Comparison of ENCODE assay signal across 27 mouse cellular contexts in genomic region chr3:27613011-27613410, GRCm38 (mm10).
DNase-seq lines count a peak whose midpoint lies in the region; ATAC-seq and TF ChIP-seq lines count a peak whose summit lies in the region.
"Had no signal": no experiment of that assay in that cellular context is flagged by ENCODE, and none has a peak within 500 bp of the region (broad histone marks: within the 10 kb centered on the region; RNA-seq: fewer than 3 reads in every experiment).

No protein-coding gene starts in this region.

- TF ChIP-seq CTCF in stomach, postnatal 0 days (IDR thresholded peaks at IDR 0.05; ENCODE audit: low read depth) = no peak

- H3K4me1 ChIP-seq in hindbrain, embryonic 12.5 days = peaks cover 36% of the 10 kb centered on the region
- H3K4me1 ChIP-seq in hindbrain, embryonic 14.5 days (replicated peaks; ENCODE audit: control insufficient read depth, insufficient read depth, low read length) = peaks cover 7% of the 10 kb centered on the region
- H3K4me1 ChIP-seq in midbrain, embryonic 10.5 days = peaks cover 49% of the 10 kb centered on the region
- peaks cover 12% of the 10 kb centered on the region for H3K4me1 ChIP-seq in midbrain, embryonic 15.5 days
- H3K4me1 ChIP-seq in stomach, embryonic 14.5 days (ENCODE audit: control insufficient read depth, insufficient read depth, low read length) = peaks cover 36% of the 10 kb centered on the region
- peaks cover 7% of the 10 kb centered on the region for H3K4me1 ChIP-seq in stomach, postnatal 0 days (replicated peaks; ENCODE audit: control insufficient read depth, insufficient read depth)
- H3K4me1 ChIP-seq: megakaryocyte, embryonic 14.5 days had no signal

- H3K4me2 ChIP-seq in hindbrain, embryonic 12.5 days (replicated peaks) = no peak overlapping the region
- no peak overlapping the region for H3K4me2 ChIP-seq in hindbrain, embryonic 14.5 days (replicated peaks)
- H3K4me2 ChIP-seq in midbrain, embryonic 15.5 days = no peak overlapping the region
- H3K4me2 ChIP-seq in stomach, embryonic 14.5 days (replicated peaks; ENCODE audit: low read depth, low read length) = no peak overlapping the region
- H3K4me2 ChIP-seq in stomach, postnatal 0 days (replicated peaks; ENCODE audit: low read depth) = no peak overlapping the region
- H3K4me2 ChIP-seq: heart, embryonic 11.5 days; intestine, embryonic 15.5 days; liver, embryonic 13.5 days had no signal

- ATAC-seq in hindbrain, embryonic 12.5 days (ENCODE audit: low FRiP score) = peak; percentile 29; the same call in 1 of the 2 replicates
- ATAC-seq in hindbrain, embryonic 14.5 days (ENCODE audit: low FRiP score) = no peak
- no peak for ATAC-seq in midbrain, embryonic 15.5 days (replicated peaks)
- peak; percentile 26; the same call in 1 of the 2 replicates for ATAC-seq in stomach, embryonic 14.5 days (ENCODE audit: insufficient number of reproducible peaks, insufficient read depth, low FRiP score, low read depth)
- no peak for ATAC-seq in stomach, postnatal 0 days (ENCODE audit: low FRiP score, low TSS enrichment)
- ATAC-seq: forebrain, embryonic 14.5 days; hindbrain, postnatal 0 days; intestine, embryonic 15.5 days; lung, postnatal 0 days had no signal

- H3K36me3 ChIP-seq in hindbrain, embryonic 12.5 days = no peaks in the 10 kb centered on the region
- H3K36me3 ChIP-seq in hindbrain, embryonic 14.5 days (replicated peaks; ENCODE audit: control insufficient read depth, insufficient read depth) = no peaks in the 10 kb centered on the region
- 0 out of 2 replicates have a peak, but pooled peaks cover 4% of the 10 kb centered on the region for H3K36me3 ChIP-seq in midbrain, embryonic 10.5 days
- no peaks in the 10 kb centered on the region for H3K36me3 ChIP-seq in midbrain, embryonic 15.5 days (replicated peaks)
- no peaks in the 10 kb centered on the region for H3K36me3 ChIP-seq in stomach, embryonic 14.5 days (ENCODE audit: control insufficient read depth, insufficient read depth, low read length)
- H3K36me3 ChIP-seq in stomach, postnatal 0 days (ENCODE audit: control insufficient read depth, insufficient read depth, low read length) = no peaks in the 10 kb centered on the region; the same call in 1 of the 2 replicates
- H3K36me3 ChIP-seq: G1E; liver, embryonic 13.5 days had no signal

- 57% methylated on average over 4 of the region's 4 CpGs for WGBS in hindbrain, embryonic 12.5 days
- 62% methylated on average over 4 of the region's 4 CpGs for WGBS in hindbrain, embryonic 14.5 days
- WGBS in midbrain, embryonic 10.5 days = 74% methylated on average over 4 of the region's 4 CpGs
- 60% methylated on average over 4 of the region's 4 CpGs for WGBS in midbrain, embryonic 15.5 days
- WGBS in stomach, embryonic 14.5 days = 65% methylated on average over 4 of the region's 4 CpGs
- WGBS in stomach, postnatal 0 days = 45% methylated on average over 4 of the region's 4 CpGs

- no peaks in the 10 kb centered on the region for H3K27me3 ChIP-seq in hindbrain, embryonic 12.5 days
- H3K27me3 ChIP-seq in hindbrain, embryonic 14.5 days (ENCODE audit: control insufficient read depth, insufficient read depth, low read length) = no peaks in the 10 kb centered on the region
- H3K27me3 ChIP-seq in midbrain, embryonic 10.5 days (ENCODE audit: low read depth, poor library complexity, severe bottlenecking) = no peaks in the 10 kb centered on the region
- H3K27me3 ChIP-seq in midbrain, embryonic 15.5 days (replicated peaks) = no peaks in the 10 kb centered on the region
- no peaks in the 10 kb centered on the region for H3K27me3 ChIP-seq in stomach, embryonic 14.5 days (ENCODE audit: control insufficient read depth, insufficient read depth, low read length)
- H3K27me3 ChIP-seq in stomach, postnatal 0 days (ENCODE audit: control insufficient read depth, insufficient read depth, low read length) = no peaks in the 10 kb centered on the region
- H3K27me3 ChIP-seq: intestine, embryonic 15.5 days; liver, embryonic 13.5 days; megakaryocyte, embryonic 14.5 days had no signal

- no peak overlapping the region for H3K27ac ChIP-seq in hindbrain, embryonic 12.5 days
- H3K27ac ChIP-seq in hindbrain, embryonic 14.5 days = no peak overlapping the region
- peak overlapping the region; percentile 23; the same call in 1 of the 2 replicates for H3K27ac ChIP-seq in midbrain, embryonic 10.5 days (replicated peaks)
- no peak overlapping the region for H3K27ac ChIP-seq in midbrain, embryonic 15.5 days
- no peak overlapping the region for H3K27ac ChIP-seq in stomach, embryonic 14.5 days (ENCODE audit: low read length)
- no peak overlapping the region for H3K27ac ChIP-seq in stomach, postnatal 0 days (replicated peaks)
- H3K27ac ChIP-seq: hindbrain, postnatal 0 days; intestine, embryonic 15.5 days; kidney, postnatal 0 days; liver, embryonic 13.5 days had no signal

- H3K4me3 ChIP-seq in hindbrain, embryonic 12.5 days = no peak overlapping the region
- H3K4me3 ChIP-seq in hindbrain, embryonic 14.5 days (replicated peaks; ENCODE audit: low read length) = no peak overlapping the region
- H3K4me3 ChIP-seq in midbrain, embryonic 10.5 days = no peak overlapping the region
- H3K4me3 ChIP-seq in midbrain, embryonic 15.5 days = no peak overlapping the region
- H3K4me3 ChIP-seq in stomach, embryonic 14.5 days (ENCODE audit: low read depth, low read length) = no peak overlapping the region
- no peak overlapping the region for H3K4me3 ChIP-seq in stomach, postnatal 0 days (ENCODE audit: low read depth, low read length)
- H3K4me3 ChIP-seq: intestine, embryonic 15.5 days; liver, embryonic 13.5 days; megakaryocyte, embryonic 14.5 days had no signal

- no peak overlapping the region for H3K9ac ChIP-seq in hindbrain, embryonic 12.5 days
- no peak overlapping the region for H3K9ac ChIP-seq in hindbrain, embryonic 14.5 days
- H3K9ac ChIP-seq in midbrain, embryonic 15.5 days = no peak overlapping the region
- H3K9ac ChIP-seq in stomach, embryonic 14.5 days (replicated peaks; ENCODE audit: low read depth, low read length) = no peak overlapping the region
- H3K9ac ChIP-seq in stomach, postnatal 0 days (ENCODE audit: low read length) = no peak overlapping the region
- H3K9ac ChIP-seq: intestine, embryonic 15.5 days; liver, embryonic 13.5 days had no signal

- H3K9me3 ChIP-seq in hindbrain, embryonic 12.5 days (replicated peaks) = no peaks in the 10 kb centered on the region
- no peaks in the 10 kb centered on the region for H3K9me3 ChIP-seq in hindbrain, embryonic 14.5 days (ENCODE audit: control insufficient read depth, low read length)
- H3K9me3 ChIP-seq in midbrain, embryonic 10.5 days (replicated peaks) = no peaks in the 10 kb centered on the region
- no peaks in the 10 kb centered on the region for H3K9me3 ChIP-seq in midbrain, embryonic 15.5 days
- no peaks in the 10 kb centered on the region for H3K9me3 ChIP-seq in stomach, embryonic 14.5 days (ENCODE audit: control insufficient read depth, low read depth, low read length)
- H3K9me3 ChIP-seq in stomach, postnatal 0 days (ENCODE audit: control insufficient read depth, low read length) = no peaks in the 10 kb centered on the region
- H3K9me3 ChIP-seq: G1E; intestine, embryonic 15.5 days; liver, embryonic 13.5 days; megakaryocyte, embryonic 14.5 days had no signal

- peak; percentile 58 to 79 for DNase-seq in cerebellum, postnatal 14 days
- no peak for DNase-seq in cerebellum, adult 18-20 months
- DNase-seq in hindbrain, embryonic 14.5 days (ENCODE audit: low spot score) = no peak
- DNase-seq in midbrain, embryonic 10.5 days (ENCODE audit: low spot score) = no peak
- no peak for DNase-seq in stomach, postnatal 0 days (ENCODE audit: low spot score)
- DNase-seq: adrenal gland, adult 8-10 months; cerebellum, adult 9-10 months; gastrocnemius, postnatal 25 days; heart, adult 11 months; heart, postnatal 4 days; kidney, postnatal 4 days; lung, adult 18-20 months; lung, postnatal 4 days; right cerebral cortex, adult 18-20 months; thymus, postnatal 4 days had no signal

- TF ChIP-seq EP300 in stomach, postnatal 0 days (optimal IDR thresholded peaks at IDR 0.05) = no peak

Comparison
In these comparisons a context has a peak if more than half of its experiments do, and no peak if none do; other contexts are left out.
1. DNase-seq: peak in cerebellum, postnatal 14 days (2 of 2); none in cerebellum, adult 18-20 months (0 of 2), hindbrain, embryonic 14.5 days (single experiment), midbrain, embryonic 10.5 days (single experiment) and stomach, postnatal 0 days (single experiment).
2. ATAC-seq: peak in hindbrain, embryonic 12.5 days (single experiment) and stomach, embryonic 14.5 days (single experiment); none in hindbrain, embryonic 14.5 days (single experiment), midbrain, embryonic 15.5 days (single experiment) and stomach, postnatal 0 days (single experiment).